Mouse (Mus musculus): Measurements from ENCODE around the gene Itgam. TPM values are rescaled to one million over a fixed set of nuclear protein-coding genes. Genes with fewer than 3 reads are reported as not detected.

Gene Itgam
- polyA plus RNA-seq, 2 experiments: 1.2 to 2.4 TPM

- H3K9ac ChIP-seq (ENCODE audit: low read depth, low read length, severe bottlenecking): no peak overlapping the region
- H3K4me2 ChIP-seq (replicated peaks; ENCODE audit: low read depth, low read length, severe bottlenecking): no peak overlapping the region
- DNase-seq (ENCODE audit: low spot score) (no peak), ATAC-seq (ENCODE audit: low FRiP score, low read depth) (no peak)
- H3K4me1 ChIP-seq (ENCODE audit: control insufficient read depth, insufficient read depth, low read length): no peaks in the 10 kb centered on the region
- no peaks in the 10 kb centered on the region for H3K9me3 ChIP-seq (ENCODE audit: control insufficient read depth, low read length)
- no peak overlapping the region for H3K4me3 ChIP-seq (replicated peaks; ENCODE audit: low read length)
- H3K27ac ChIP-seq (replicated peaks; ENCODE audit: low read depth, low read length): no peak overlapping the region
- no peak for TF ChIP-seq POLR2A (IDR thresholded peaks at IDR 0.05; ENCODE audit: borderline replicate concordance, extremely low read depth, insufficient read depth, insufficient read length)
- no peaks in the 10 kb centered on the region for H3K36me3 ChIP-seq (ENCODE audit: control insufficient read depth, insufficient read depth, low read length)
- WGBS: 88% methylated on average over 11 of the region's 11 CpGs
- H3K27me3 ChIP-seq (ENCODE audit: control insufficient read depth, insufficient read depth, low read length): no peaks in the 10 kb centered on the region
Measured at GRCm38 (mm10) chr7:128112131-128112530, 49.7 kb downstream of the Itgam start.

GRCm38 (mm10) chr7:128114371-128115105 lies 52.1 kb downstream of the Itgam start:
- Histone ChIP-seq H3K4me3 (replicated peaks; ENCODE audit: low read length) (no peak overlapping the region), H3K27me3 (ENCODE audit: control insufficient read depth, insufficient read depth, low read length) (no peaks in the 10 kb centered on the region), H3K36me3 (ENCODE audit: control insufficient read depth, insufficient read depth, low read length) (no peaks in the 10 kb centered on the region), H3K27ac (replicated peaks; ENCODE audit: low read depth, low read length) (no peak overlapping the region), H3K4me2 (replicated peaks; ENCODE audit: low read depth, low read length, severe bottlenecking) (no peak overlapping the region), H3K9me3 (ENCODE audit: control insufficient read depth, low read length) (no peaks in the 10 kb centered on the region), H3K4me1 (ENCODE audit: control insufficient read depth, insufficient read depth, low read length) (no peaks in the 10 kb centered on the region), H3K9ac (ENCODE audit: low read depth, low read length, severe bottlenecking) (no peak overlapping the region)
- no peak for TF ChIP-seq POLR2A (IDR thresholded peaks at IDR 0.05; ENCODE audit: borderline replicate concordance, extremely low read depth, insufficient read depth, insufficient read length)
- 94% methylated on average over 11 of the region's 11 CpGs for WGBS
- ATAC-seq (ENCODE audit: low FRiP score, low read depth): no peak
- no peak for DNase-seq (ENCODE audit: low spot score)

- WGBS: 73% methylated on average over 5 of the region's 5 CpGs
- H3K9me3 ChIP-seq (ENCODE audit: control insufficient read depth, low read length): no peaks in the 10 kb centered on the region
- H3K9ac ChIP-seq (ENCODE audit: low read depth, low read length, severe bottlenecking): no peak overlapping the region
- no peak for TF ChIP-seq POLR2A (IDR thresholded peaks at IDR 0.05; ENCODE audit: borderline replicate concordance, extremely low read depth, insufficient read depth, insufficient read length)
- H3K36me3 ChIP-seq (ENCODE audit: control insufficient read depth, insufficient read depth, low read length): no peaks in the 10 kb centered on the region
- no peak overlapping the region for H3K4me3 ChIP-seq (replicated peaks; ENCODE audit: low read length)
- no peak overlapping the region for H3K4me2 ChIP-seq (replicated peaks; ENCODE audit: low read depth, low read length, severe bottlenecking)
- no peaks in the 10 kb centered on the region for H3K4me1 ChIP-seq (ENCODE audit: control insufficient read depth, insufficient read depth, low read length)
- H3K27ac ChIP-seq (replicated peaks; ENCODE audit: low read depth, low read length): no peak overlapping the region
- DNase-seq (ENCODE audit: low spot score): no peak
- no peak for ATAC-seq (ENCODE audit: low FRiP score, low read depth)
- no peaks in the 10 kb centered on the region for H3K27me3 ChIP-seq (ENCODE audit: control insufficient read depth, insufficient read depth, low read length)
Measured at GRCm38 (mm10) chr7:128115211-128115958, 52.9 kb downstream of the Itgam start.

- Histone ChIP-seq H3K27me3 (ENCODE audit: control insufficient read depth, insufficient read depth, low read length) (no peaks in the 10 kb centered on the region), H3K27ac (replicated peaks; ENCODE audit: low read depth, low read length) (no peak overlapping the region), H3K4me2 (replicated peaks; ENCODE audit: low read depth, low read length, severe bottlenecking) (no peak overlapping the region), H3K4me1 (ENCODE audit: control insufficient read depth, insufficient read depth, low read length) (no peaks in the 10 kb centered on the region), H3K36me3 (ENCODE audit: control insufficient read depth, insufficient read depth, low read length) (no peaks in the 10 kb centered on the region), H3K9ac (ENCODE audit: low read depth, low read length, severe bottlenecking) (no peak overlapping the region), H3K9me3 (ENCODE audit: control insufficient read depth, low read length) (no peaks in the 10 kb centered on the region), H3K4me3 (replicated peaks; ENCODE audit: low read length) (no peak overlapping the region)
- DNase-seq (ENCODE audit: low spot score): no peak
- no peak for TF ChIP-seq POLR2A (IDR thresholded peaks at IDR 0.05; ENCODE audit: borderline replicate concordance, extremely low read depth, insufficient read depth, insufficient read length)
- no peak for ATAC-seq (ENCODE audit: low FRiP score, low read depth)
- WGBS: 86% methylated on average over 5 of the region's 5 CpGs
Measured at GRCm38 (mm10) chr7:128116396-128116795, 54.0 kb downstream of the Itgam start.

GRCm38 (mm10) chr7:128119726-128120490 lies 57.5 kb downstream of the Itgam start:
- Histone ChIP-seq H3K27me3 (ENCODE audit: control insufficient read depth, insufficient read depth, low read length) (no peaks in the 10 kb centered on the region), H3K9ac (ENCODE audit: low read depth, low read length, severe bottlenecking) (no peak overlapping the region), H3K9me3 (ENCODE audit: control insufficient read depth, low read length) (no peaks in the 10 kb centered on the region), H3K4me2 (replicated peaks; ENCODE audit: low read depth, low read length, severe bottlenecking) (no peak overlapping the region), H3K27ac (replicated peaks; ENCODE audit: low read depth, low read length) (no peak overlapping the region), H3K4me3 (replicated peaks; ENCODE audit: low read length) (no peak overlapping the region), H3K36me3 (ENCODE audit: control insufficient read depth, insufficient read depth, low read length) (no peaks in the 10 kb centered on the region), H3K4me1 (ENCODE audit: control insufficient read depth, insufficient read depth, low read length) (no peaks in the 10 kb centered on the region)
- WGBS: 83% methylated on average over 6 of the region's 6 CpGs
- TF ChIP-seq POLR2A (IDR thresholded peaks at IDR 0.05; ENCODE audit: borderline replicate concordance, extremely low read depth, insufficient read depth, insufficient read length): no peak
- ATAC-seq (ENCODE audit: low FRiP score, low read depth): no peak
- no peak for DNase-seq (ENCODE audit: low spot score)
